Mouse (Mus musculus) heart, embryonic 11.5 days (tissue): ENCODE measurements around the gene Upf2. TPM values are rescaled to one million over a fixed set of nuclear protein-coding genes. Genes with fewer than 3 reads are reported as not detected.

Experiments
- ATAC-seq: fragments of 200-750 bp; cut with Nextera tagmentation; replicated peaks from 2 replicates; pipeline ENCODE4 v1.8.0; 2017; ENCODE audit warnings: moderate library complexity; ENCODE audit not compliant: insufficient number of reproducible peaks, low FRiP score, low TSS enrichment
- H3K27ac ChIP-seq: fragments of 300-500 bp; sonication (generic); 2 replicates; pipeline ENCODE4 v1.5.1; 2014; ENCODE audit warnings: mild to moderate bottlenecking, low read depth, low read length
- H3K27me3 ChIP-seq: fragments of 300-500 bp; sonication (generic); 2 replicates; pipeline ENCODE4 v1.6.1; 2014; ENCODE audit warnings: mild to moderate bottlenecking, low read length, mixed read lengths; ENCODE audit not compliant: control insufficient read depth, insufficient read depth
- H3K36me3 ChIP-seq: fragments of 300-500 bp; sonication (generic); 2 replicates; pipeline ENCODE4 v1.6.1; 2014; ENCODE audit warnings: mild to moderate bottlenecking, low read length, moderate library complexity, mixed read lengths; ENCODE audit not compliant: control insufficient read depth, insufficient read depth
- H3K4me1 ChIP-seq: fragments of 300-500 bp; sonication (generic); 2 replicates; pipeline ENCODE4 v1.6.1; 2014; ENCODE audit warnings: low read length; ENCODE audit not compliant: control insufficient read depth, insufficient read depth
- H3K4me2 ChIP-seq: fragments of 300-500 bp; sonication (generic); 2 replicates; pipeline ENCODE4 v1.6.1; 2014; ENCODE audit warnings: mild to moderate bottlenecking, moderate library complexity
- H3K4me3 ChIP-seq: fragments of 300-500 bp; sonication (generic); 2 replicates; pipeline ENCODE4 v1.5.1; 2014; ENCODE audit warnings: low read depth, low read length
- H3K9ac ChIP-seq: fragments of 300-500 bp; sonication (generic); 2 replicates; pipeline ENCODE4 v1.6.1; 2014; ENCODE audit warnings: mild to moderate bottlenecking, low read depth, low read length, moderate library complexity
- H3K9me3 ChIP-seq: fragments of 300-500 bp; sonication (generic); replicated peaks from 2 replicates; pipeline ENCODE4 v1.6.1; 2016; ENCODE audit warnings: low read length; ENCODE audit not compliant: control insufficient read depth
- whole genome bisulfite sequencing: fragments of 180-500 bp; shearing (Covaris S2); extraction: QIAGEN DNeasy Blood & Tissue Kit; methylation state at CpG from one replicate; pipeline ENCODE4 v1.1.7; 2014; ENCODE audit not compliant: insufficient replicate concordance; 5-methylcytosine and 5-hydroxymethylcytosine counted together
- polyA plus RNA-seq: library from polyadenylated mRNA; unstranded; fragments of >200 nt; fragmentation: Nextera tagmentation; extraction: Ambion mirVana; gene quantifications from 2 replicates; pipeline ENCODE4 v1.2.1, GENCODE M21; 2014

Upf2 gene
- polyA plus RNA-seq, result 8.8 and 9.2 TPM in 2 replicates

DNA sequence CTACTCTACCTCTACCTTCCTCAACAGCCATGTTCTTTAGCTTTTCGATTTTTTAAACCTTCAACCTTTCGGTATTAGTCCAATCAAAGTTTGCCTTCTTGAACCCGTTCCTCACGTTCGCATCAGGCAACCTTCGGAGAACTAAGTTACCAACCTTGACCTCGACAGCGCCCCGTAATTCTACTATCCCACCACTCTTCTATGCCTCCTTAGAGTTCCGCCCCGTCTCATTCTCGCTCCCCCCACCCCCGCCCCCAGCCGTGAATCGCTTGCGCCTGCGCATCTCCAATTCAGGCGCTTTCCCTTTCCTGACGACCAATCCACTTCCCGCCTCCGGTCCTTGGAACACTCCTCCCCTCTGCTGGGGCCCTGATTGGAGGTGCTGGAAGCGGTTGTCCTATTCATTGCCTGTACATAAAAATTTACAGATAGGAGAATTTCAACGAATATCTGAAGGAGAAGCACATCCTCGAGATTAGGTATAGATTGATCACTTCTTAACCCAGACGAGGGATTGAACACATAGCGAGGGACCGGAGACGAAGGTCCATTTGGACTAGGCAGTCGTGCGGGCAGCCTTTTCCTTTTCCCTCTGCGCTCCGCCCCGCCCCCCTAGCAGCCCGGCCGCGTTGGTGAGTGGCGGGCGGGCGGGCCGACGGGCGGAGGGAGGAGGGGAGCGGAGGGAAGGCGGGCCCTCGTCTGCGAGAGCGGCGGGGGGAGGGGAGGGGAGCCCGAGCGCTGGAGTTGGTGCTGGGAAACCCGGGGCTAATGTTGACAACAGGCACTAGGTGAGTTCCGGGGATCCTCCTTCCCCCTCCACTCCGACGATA is at the start of gene Upf2:
Gene Upf2, plus strand, starts transcription at position 704 of the 830 bp plus-strand sequence.
- Histone ChIP-seq H3K27me3 (no peaks in the 10 kb centered on the region), H3K9ac (peak within 1 kb of the TSS; percentile 90), H3K4me2 (peak within 1 kb of the TSS; percentile 88), H3K27ac (peak within 1 kb of the TSS; percentile 90), H3K9me3 (no peaks in the 10 kb centered on the region), H3K4me1 (peaks cover 4% of the 10 kb centered on the region; the same call in 1 of the 2 replicates), H3K36me3 (no peaks in the 10 kb centered on the region), H3K4me3 (peak within 1 kb of the TSS; percentile 98)
- peak; percentile 96 for ATAC-seq
- WGBS, result under 1% methylated on average over 43 of the region's 54 CpGs

DNA sequence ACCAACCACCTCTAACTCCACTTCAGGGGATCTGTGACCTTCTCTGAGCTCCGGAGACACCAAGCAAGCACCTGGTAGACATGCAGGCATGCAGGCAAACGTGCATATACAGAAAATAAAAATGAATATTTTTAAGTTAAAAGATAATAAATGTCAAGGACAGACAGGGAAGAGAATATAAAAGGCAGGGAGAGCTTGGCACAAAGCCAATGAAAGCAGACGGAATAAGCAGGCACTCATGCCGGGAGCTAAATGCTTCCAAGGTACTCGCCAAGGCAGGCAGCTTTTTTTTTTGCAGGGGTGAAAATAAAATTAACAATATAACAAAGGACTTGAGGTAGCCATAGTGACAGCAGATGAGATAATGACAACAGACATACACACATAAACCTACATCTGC is 45.2 kb upstream of the Upf2 start:
- no peak overlapping the region for H3K4me3 ChIP-seq
- no peak overlapping the region for H3K9ac ChIP-seq
- no peaks in the 10 kb centered on the region for H3K9me3 ChIP-seq
- no peak overlapping the region for H3K27ac ChIP-seq
- no peaks in the 10 kb centered on the region for H3K27me3 ChIP-seq
- 0 out of 2 replicates have a peak, but pooled peaks cover 2% of the 10 kb centered on the region for H3K36me3 ChIP-seq
- 44% methylated on average over 5 of the region's 5 CpGs for WGBS
- no peak overlapping the region for H3K4me2 ChIP-seq
- H3K4me1 ChIP-seq, result no peaks in the 10 kb centered on the region
- ATAC-seq, result no peak

DNA sequence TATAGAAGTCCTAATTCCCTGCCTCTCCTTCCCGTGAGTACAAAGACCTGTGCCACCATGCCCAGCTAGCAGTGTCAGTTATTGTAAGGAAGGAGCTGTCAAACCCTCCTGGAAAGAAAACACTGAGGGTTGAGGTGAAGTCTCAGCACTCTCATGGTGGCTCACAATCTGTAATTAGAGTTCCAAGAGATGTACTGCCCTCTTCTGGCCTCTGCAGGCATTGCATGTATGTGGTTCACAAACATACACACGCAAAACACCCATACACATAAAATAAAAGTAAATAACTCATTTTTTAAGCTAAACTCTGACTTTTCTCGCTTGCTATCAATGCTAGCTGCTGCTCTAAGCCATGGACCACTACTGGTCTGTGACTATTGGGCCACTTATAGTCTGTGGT is 44.6 kb upstream of the Upf2 start:
- WGBS, result 46% methylated on average over 3 of the region's 3 CpGs
- no peaks in the 10 kb centered on the region for H3K27me3 ChIP-seq
- H3K4me1 ChIP-seq, result no peaks in the 10 kb centered on the region
- H3K9ac ChIP-seq, result no peak overlapping the region
- no peak overlapping the region for H3K4me2 ChIP-seq
- no peaks in the 10 kb centered on the region for H3K9me3 ChIP-seq
- no peak overlapping the region for H3K27ac ChIP-seq
- H3K36me3 ChIP-seq, result 0 out of 2 replicates have a peak, but pooled peaks cover 2% of the 10 kb centered on the region
- ATAC-seq, result no peak
- H3K4me3 ChIP-seq, result no peak overlapping the region

DNA sequence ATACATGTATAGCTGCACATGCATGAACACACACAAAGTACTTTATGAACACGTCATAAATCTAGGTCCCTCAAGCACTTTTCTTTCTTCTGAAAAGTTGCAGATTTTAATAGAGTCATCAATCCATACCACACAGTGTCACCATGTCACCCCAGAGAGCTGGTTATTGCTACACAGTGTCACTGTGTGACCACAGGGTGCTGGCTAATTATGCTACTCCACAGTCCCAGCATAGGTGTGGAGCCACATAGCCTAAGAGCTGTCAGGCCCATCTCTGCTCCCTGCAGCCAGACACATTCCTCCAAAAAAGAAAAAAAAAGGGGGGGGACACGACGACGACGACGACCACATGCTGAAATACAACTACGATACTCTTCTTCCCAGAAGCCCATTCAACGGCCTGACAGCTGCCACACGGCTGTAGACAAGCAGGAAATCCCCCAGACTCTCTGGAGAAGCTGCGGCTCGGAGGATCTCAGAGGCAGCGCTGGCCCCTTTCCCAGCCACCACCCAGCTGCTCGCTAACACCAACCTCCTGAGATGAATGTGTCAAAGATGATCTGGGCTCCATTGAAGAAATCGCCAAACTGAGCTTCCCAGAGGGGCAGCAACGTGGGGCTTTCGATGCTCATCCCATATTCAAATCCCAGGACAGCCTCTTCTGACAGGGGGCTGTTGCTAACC is 39.8 kb upstream of the Upf2 start:
- Histone ChIP-seq H3K9ac (no peak overlapping the region), H3K27me3 (no peaks in the 10 kb centered on the region), H3K9me3 (no peaks in the 10 kb centered on the region), H3K4me1 (no peaks in the 10 kb centered on the region), H3K36me3 (no peaks in the 10 kb centered on the region), H3K27ac (no peak overlapping the region), H3K4me2 (no peak overlapping the region), H3K4me3 (no peak overlapping the region)
- ATAC-seq, result no peak
- 70% methylated on average over 16 of the region's 16 CpGs for WGBS

DNA sequence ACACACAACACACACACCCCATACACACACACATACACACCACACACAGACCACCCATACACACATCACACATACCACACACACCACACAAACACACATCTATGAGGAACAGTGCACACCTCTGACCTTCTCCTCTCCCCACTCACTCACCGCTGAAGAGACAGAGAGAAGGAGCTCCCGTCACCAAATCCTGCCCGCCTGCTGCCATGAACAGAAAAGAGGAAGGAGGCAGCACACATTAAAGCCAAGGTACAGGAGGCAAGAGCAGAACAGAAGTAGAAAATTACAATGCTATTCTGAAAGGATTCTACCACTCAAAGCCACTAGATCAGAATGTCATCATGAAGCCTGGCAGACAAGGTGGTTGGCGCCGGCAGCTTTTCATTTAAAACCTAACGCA is 28.4 kb upstream of the Upf2 start:
- WGBS, result 91% methylated on average over 6 of the region's 6 CpGs
- H3K36me3 ChIP-seq, result no peaks in the 10 kb centered on the region
- H3K27ac ChIP-seq, result no peak overlapping the region
- no peaks in the 10 kb centered on the region for H3K9me3 ChIP-seq
- no peak overlapping the region for H3K4me3 ChIP-seq
- no peak overlapping the region for H3K4me2 ChIP-seq
- no peak overlapping the region for H3K9ac ChIP-seq
- H3K4me1 ChIP-seq, result no peaks in the 10 kb centered on the region
- no peak for ATAC-seq
- H3K27me3 ChIP-seq, result no peaks in the 10 kb centered on the region

DNA sequence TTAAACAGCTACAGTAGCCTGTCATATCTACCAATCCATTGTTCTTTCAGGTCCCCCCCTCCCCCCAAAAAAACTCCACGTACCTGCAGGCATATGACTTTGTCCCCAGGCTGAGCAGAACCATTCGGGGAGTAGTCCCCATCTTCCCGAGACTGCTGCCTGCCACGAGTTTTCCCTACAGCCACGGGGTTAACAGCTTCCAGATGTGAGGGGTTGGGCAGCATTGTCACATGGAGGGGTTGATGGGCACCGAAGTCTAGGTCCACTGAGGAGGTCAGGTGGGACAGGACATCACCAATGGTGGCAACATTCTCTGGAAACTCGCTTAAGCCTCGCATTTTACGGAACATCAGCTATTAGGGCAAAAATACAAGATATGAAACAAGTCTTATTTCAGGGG is 27.5 kb upstream of the Upf2 start:
- ATAC-seq, result no peak
- H3K4me2 ChIP-seq, result no peak overlapping the region
- no peak overlapping the region for H3K27ac ChIP-seq
- H3K36me3 ChIP-seq, result no peaks in the 10 kb centered on the region
- no peak overlapping the region for H3K9ac ChIP-seq
- no peaks in the 10 kb centered on the region for H3K4me1 ChIP-seq
- no peaks in the 10 kb centered on the region for H3K27me3 ChIP-seq
- H3K9me3 ChIP-seq, result no peaks in the 10 kb centered on the region
- 75% methylated on average over 9 of the region's 9 CpGs for WGBS
- H3K4me3 ChIP-seq, result no peak overlapping the region

- no peak overlapping the region for H3K9ac ChIP-seq
- no peak for ATAC-seq
- H3K36me3 ChIP-seq, result no peaks in the 10 kb centered on the region
- no peaks in the 10 kb centered on the region for H3K4me1 ChIP-seq
- no peak overlapping the region for H3K4me2 ChIP-seq
- no peaks in the 10 kb centered on the region for H3K27me3 ChIP-seq
- no peak overlapping the region for H3K27ac ChIP-seq
- 83% methylated on average over 5 of the region's 5 CpGs for WGBS
- no peaks in the 10 kb centered on the region for H3K9me3 ChIP-seq
- no peak overlapping the region for H3K4me3 ChIP-seq
Measured at GRCm38 (mm10) chr2:5927481-5927880, 23.8 kb upstream of the Upf2 start.

GRCm38 (mm10) chr2:5929793-5930192 is 21.5 kb upstream of the Upf2 start:
- Histone ChIP-seq H3K4me2 (no peak overlapping the region), H3K27me3 (no peaks in the 10 kb centered on the region), H3K9me3 (no peaks in the 10 kb centered on the region), H3K9ac (no peak overlapping the region), H3K36me3 (no peaks in the 10 kb centered on the region), H3K27ac (no peak overlapping the region), H3K4me3 (no peak overlapping the region), H3K4me1 (no peaks in the 10 kb centered on the region)
- no peak for ATAC-seq
- 86% methylated on average over 5 of the region's 5 CpGs for whole genome bisulfite sequencing
